In genomic region chr8:61611741-61612140, GRCm38 (mm10) we compare ENCODE assay signal across 29 mouse cellular contexts.
DNase-seq lines count a peak whose midpoint lies in the region; ATAC-seq and TF ChIP-seq lines count a peak whose summit lies in the region.
"Had no signal": no experiment of that assay in that cellular context is flagged by ENCODE, and none has a peak within 500 bp of the region (broad histone marks: within the 10 kb centered on the region; RNA-seq: fewer than 3 reads in every experiment).

No protein-coding gene starts in this region.

- peak overlapping the region; percentile 59 for H3K27ac ChIP-seq in kidney, adult 2 months (ENCODE audit: insufficient read depth, low read depth, low read length)
- H3K27ac ChIP-seq in liver, postnatal 0 days (ENCODE audit: low read depth), result no peak overlapping the region
- H3K27ac ChIP-seq in liver, embryonic 11.5 days (ENCODE audit: low read depth, low read length), result no peak overlapping the region
- peak overlapping the region; percentile 57 for H3K27ac ChIP-seq in intestine, embryonic 16.5 days (ENCODE audit: low read length)
- H3K27ac ChIP-seq in stomach, postnatal 0 days (replicated peaks), result no peak overlapping the region
- H3K27ac ChIP-seq: embryonic facial prominence, embryonic 15.5 days; forebrain, embryonic 12.5 days; hindbrain, embryonic 14.5 days; kidney, embryonic 15.5 days; left cerebral cortex, adult 2 months; liver, embryonic 15.5 days; midbrain, embryonic 12.5 days; neural tube, embryonic 12.5 days had no signal

- no peaks in the 10 kb centered on the region for H3K36me3 ChIP-seq in kidney, adult 2 months (ENCODE audit: control insufficient read depth, insufficient read depth, low read length)
- no peaks in the 10 kb centered on the region for H3K36me3 ChIP-seq in liver, postnatal 0 days (replicated peaks; ENCODE audit: insufficient read depth, low read length)
- no peaks in the 10 kb centered on the region for H3K36me3 ChIP-seq in liver, embryonic 11.5 days (ENCODE audit: control insufficient read depth, insufficient read depth, low read length)
- H3K36me3 ChIP-seq in intestine, embryonic 16.5 days (ENCODE audit: control insufficient read depth, insufficient read depth, low read length), result no peaks in the 10 kb centered on the region
- no peaks in the 10 kb centered on the region for H3K36me3 ChIP-seq in stomach, postnatal 0 days (ENCODE audit: control insufficient read depth, insufficient read depth, low read length)
- H3K36me3 ChIP-seq: embryonic facial prominence, embryonic 15.5 days; forebrain, embryonic 12.5 days; kidney, embryonic 15.5 days; liver, embryonic 15.5 days; midbrain, embryonic 12.5 days; neural tube, embryonic 12.5 days had no signal

- H3K4me3 ChIP-seq in kidney, adult 2 months (ENCODE audit: insufficient read depth, low read depth, low read length), result no peak overlapping the region
- no peak overlapping the region for H3K4me3 ChIP-seq in liver, postnatal 0 days (ENCODE audit: low read depth, low read length)
- H3K4me3 ChIP-seq in liver, embryonic 11.5 days (ENCODE audit: low read depth, low read length), result no peak overlapping the region
- no peak overlapping the region for H3K4me3 ChIP-seq in intestine, embryonic 16.5 days (ENCODE audit: low read length)
- no peak overlapping the region for H3K4me3 ChIP-seq in stomach, postnatal 0 days (ENCODE audit: low read depth, low read length)
- H3K4me3 ChIP-seq: embryonic facial prominence, embryonic 15.5 days; forebrain, embryonic 12.5 days; kidney, embryonic 15.5 days; left cerebral cortex, adult 2 months; liver, embryonic 15.5 days; megakaryocyte, embryonic 14.5 days; midbrain, embryonic 12.5 days; myocyte; neural tube, embryonic 12.5 days had no signal

- no peak for TF ChIP-seq CTCF in kidney, adult 2 months (conservative IDR thresholded peaks at IDR 0.05; ENCODE audit: insufficient read depth, insufficient read length, low read depth, low read length)
- no peak for TF ChIP-seq CTCF in liver, postnatal 0 days (IDR thresholded peaks at IDR 0.05; ENCODE audit: low read depth)
- TF ChIP-seq CTCF in stomach, postnatal 0 days (IDR thresholded peaks at IDR 0.05; ENCODE audit: low read depth), result no peak

- H3K27me3 ChIP-seq in kidney, adult 2 months (replicated peaks; ENCODE audit: control insufficient read depth, insufficient read depth, low read length), result no peaks in the 10 kb centered on the region
- no peaks in the 10 kb centered on the region for H3K27me3 ChIP-seq in liver, postnatal 0 days (ENCODE audit: insufficient read depth, low read length)
- H3K27me3 ChIP-seq in liver, embryonic 11.5 days (replicated peaks; ENCODE audit: control insufficient read depth, insufficient read depth, low read length), result no peaks in the 10 kb centered on the region
- no peaks in the 10 kb centered on the region for H3K27me3 ChIP-seq in intestine, embryonic 16.5 days (replicated peaks; ENCODE audit: control insufficient read depth, insufficient read depth, low read length)
- H3K27me3 ChIP-seq in stomach, postnatal 0 days (ENCODE audit: control insufficient read depth, insufficient read depth, low read length), result no peaks in the 10 kb centered on the region
- H3K27me3 ChIP-seq: embryonic facial prominence, embryonic 15.5 days; forebrain, embryonic 12.5 days; kidney, embryonic 15.5 days; liver, embryonic 15.5 days; megakaryocyte, embryonic 14.5 days; midbrain, embryonic 12.5 days; neural tube, embryonic 12.5 days had no signal

- no peak overlapping the region for H3K4me2 ChIP-seq in liver, postnatal 0 days (ENCODE audit: low read depth, low read length)
- H3K4me2 ChIP-seq in liver, embryonic 11.5 days, result no peak overlapping the region
- H3K4me2 ChIP-seq in intestine, embryonic 16.5 days (ENCODE audit: low read depth, low read length), result no peak overlapping the region
- H3K4me2 ChIP-seq in stomach, postnatal 0 days (replicated peaks; ENCODE audit: low read depth), result no peak overlapping the region
- H3K4me2 ChIP-seq: embryonic facial prominence, embryonic 15.5 days; forebrain, embryonic 12.5 days; hindbrain, embryonic 14.5 days; kidney, embryonic 15.5 days; liver, embryonic 15.5 days; midbrain, embryonic 12.5 days; neural tube, embryonic 12.5 days had no signal

- 69% methylated on average over 6 of the region's 6 CpGs for WGBS in kidney, adult 2 months
- WGBS in liver, postnatal 0 days (ENCODE audit: insufficient replicate concordance), result 67% methylated on average over 6 of the region's 6 CpGs
- WGBS in liver, embryonic 11.5 days, result 78% methylated on average over 6 of the region's 6 CpGs
- WGBS in intestine, embryonic 16.5 days, result 71% methylated on average over 6 of the region's 6 CpGs
- 74% methylated on average over 6 of the region's 6 CpGs for WGBS in stomach, postnatal 0 days

- peaks cover 11% of the 10 kb centered on the region; the same call in 1 of the 2 replicates for H3K4me1 ChIP-seq in kidney, adult 2 months (ENCODE audit: control insufficient read depth, insufficient read depth, low read length)
- peaks cover 9% of the 10 kb centered on the region; the same call in 1 of the 2 replicates for H3K4me1 ChIP-seq in liver, postnatal 0 days (ENCODE audit: insufficient read depth)
- H3K4me1 ChIP-seq in liver, embryonic 11.5 days (replicated peaks; ENCODE audit: control insufficient read depth, insufficient read depth, low read length), result 0 out of 2 replicates have a peak, but pooled peaks cover 4% of the 10 kb centered on the region
- peaks cover 6% of the 10 kb centered on the region; the same call in 1 of the 2 replicates for H3K4me1 ChIP-seq in intestine, embryonic 16.5 days (ENCODE audit: control insufficient read depth, insufficient read depth, low read length)
- no peaks in the 10 kb centered on the region; the same call in 1 of the 2 replicates for H3K4me1 ChIP-seq in stomach, postnatal 0 days (replicated peaks; ENCODE audit: control insufficient read depth, insufficient read depth)
- H3K4me1 ChIP-seq: liver, embryonic 15.5 days had no signal

- TF ChIP-seq EP300 in liver, postnatal 0 days (IDR thresholded peaks at IDR 0.05; ENCODE audit: low read depth), result no peak
- TF ChIP-seq EP300 in stomach, postnatal 0 days (optimal IDR thresholded peaks at IDR 0.05), result no peak

- no peak overlapping the region for H3K9ac ChIP-seq in liver, postnatal 0 days (replicated peaks)
- no peak overlapping the region for H3K9ac ChIP-seq in liver, embryonic 11.5 days (ENCODE audit: low read depth, low read length)
- no peak overlapping the region for H3K9ac ChIP-seq in intestine, embryonic 16.5 days (ENCODE audit: low read depth, low read length)
- no peak overlapping the region for H3K9ac ChIP-seq in stomach, postnatal 0 days (ENCODE audit: low read length)
- H3K9ac ChIP-seq: embryonic facial prominence, embryonic 15.5 days; forebrain, embryonic 12.5 days; forebrain, postnatal 0 days; hindbrain, embryonic 14.5 days; kidney, embryonic 15.5 days; liver, embryonic 15.5 days; midbrain, embryonic 12.5 days; neural tube, embryonic 12.5 days had no signal

- TF ChIP-seq POLR2A in kidney, adult 2 months (IDR thresholded peaks at IDR 0.05; ENCODE audit: low read depth, low read length), result no peak

- peak; percentile 16; the same call in 1 of the 2 replicates for ATAC-seq in liver, postnatal 0 days
- ATAC-seq in liver, embryonic 11.5 days (replicated peaks; ENCODE audit: low FRiP score), result no peak
- peak; percentile 59 for ATAC-seq in intestine, embryonic 16.5 days
- ATAC-seq in stomach, postnatal 0 days (ENCODE audit: low FRiP score, low TSS enrichment), result peak; percentile 30; the same call in 1 of the 2 replicates
- ATAC-seq: activated CD4-positive, CD25-positive, alpha-beta regulatory T cell, adult 4 months; forebrain, postnatal 0 days; lung, postnatal 0 days had no signal

- no peaks in the 10 kb centered on the region for H3K9me3 ChIP-seq in liver, postnatal 0 days (ENCODE audit: low read length)
- H3K9me3 ChIP-seq in liver, embryonic 11.5 days (ENCODE audit: control insufficient read depth, low read length), result no peaks in the 10 kb centered on the region
- H3K9me3 ChIP-seq in intestine, embryonic 16.5 days (ENCODE audit: control insufficient read depth, low read length), result no peaks in the 10 kb centered on the region
- H3K9me3 ChIP-seq in stomach, postnatal 0 days (ENCODE audit: control insufficient read depth, low read length), result no peaks in the 10 kb centered on the region
- H3K9me3 ChIP-seq: embryonic facial prominence, embryonic 15.5 days; forebrain, embryonic 12.5 days; kidney, embryonic 15.5 days; liver, embryonic 15.5 days; megakaryocyte, embryonic 14.5 days; midbrain, embryonic 12.5 days; neural tube, embryonic 12.5 days had no signal

- DNase-seq in kidney, adult 2 months, result peak; percentile 29
- no peak for DNase-seq in kidney, postnatal 25 days
- DNase-seq in liver, postnatal 0 days, result no peak
- DNase-seq in liver, embryonic 11.5 days (ENCODE audit: low spot score), result no peak
- no peak for DNase-seq in stomach, postnatal 0 days (ENCODE audit: low spot score)
- DNase-seq in embryo, embryonic 10 days (ENCODE audit: low spot score), result no peak
- DNase-seq in ovary, adult 18-20 months (ENCODE audit: low spot score), result no peak
- DNase-seq: adrenal gland, adult 2 months; adrenal gland, postnatal 36 days; B cell, adult 2 months; cerebellum, adult 18-20 months; cerebellum, postnatal 10 days; forebrain, postnatal 0 days; gastrocnemius, postnatal 25 days; lung, postnatal 4 days; right cerebral cortex, postnatal 4 days had no signal

Comparison
In these comparisons a context has a peak if more than half of its experiments do, and no peak if none do; other contexts are left out.
1. H3K27ac ChIP-seq: peak in kidney, adult 2 months (single experiment) and intestine, embryonic 16.5 days (single experiment); none in liver, postnatal 0 days (single experiment), liver, embryonic 11.5 days (single experiment) and stomach, postnatal 0 days (single experiment).